Mouse (Mus musculus) mature B cell (primary cell): ENCODE results near the gene Ppy.

Source experiments
- in situ Hi-C: fragments of 300-500 bp; cut with MboI; formaldehyde crosslinking; loops from 2 replicates; pipeline ENCODE4 v1.14.3; 2019

The Ppy gene

DNA sequence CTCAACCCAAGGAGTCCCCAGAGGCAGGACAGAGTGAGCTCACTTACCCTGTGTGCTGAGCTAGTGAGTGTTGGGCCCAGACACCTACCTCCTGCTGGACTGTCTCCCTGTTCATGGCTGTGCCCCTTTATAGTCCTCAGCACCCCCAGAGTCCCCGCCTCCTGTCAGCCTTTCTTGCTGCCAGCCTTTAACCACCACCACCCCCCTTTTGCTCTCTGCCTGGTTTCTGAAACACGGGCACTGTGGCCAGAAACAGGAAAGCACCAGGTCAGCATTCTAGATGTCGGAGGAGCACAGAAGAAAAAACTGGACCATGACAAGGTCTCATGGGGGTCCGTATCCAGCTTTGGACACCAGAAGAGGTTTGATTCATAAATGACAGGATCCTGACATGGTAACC is at the start of gene Ppy:
Gene Ppy, minus strand, starts transcription at position 101 of the 400 bp plus-strand sequence.
- in situ Hi-C loops, result no loop called here

DNA sequence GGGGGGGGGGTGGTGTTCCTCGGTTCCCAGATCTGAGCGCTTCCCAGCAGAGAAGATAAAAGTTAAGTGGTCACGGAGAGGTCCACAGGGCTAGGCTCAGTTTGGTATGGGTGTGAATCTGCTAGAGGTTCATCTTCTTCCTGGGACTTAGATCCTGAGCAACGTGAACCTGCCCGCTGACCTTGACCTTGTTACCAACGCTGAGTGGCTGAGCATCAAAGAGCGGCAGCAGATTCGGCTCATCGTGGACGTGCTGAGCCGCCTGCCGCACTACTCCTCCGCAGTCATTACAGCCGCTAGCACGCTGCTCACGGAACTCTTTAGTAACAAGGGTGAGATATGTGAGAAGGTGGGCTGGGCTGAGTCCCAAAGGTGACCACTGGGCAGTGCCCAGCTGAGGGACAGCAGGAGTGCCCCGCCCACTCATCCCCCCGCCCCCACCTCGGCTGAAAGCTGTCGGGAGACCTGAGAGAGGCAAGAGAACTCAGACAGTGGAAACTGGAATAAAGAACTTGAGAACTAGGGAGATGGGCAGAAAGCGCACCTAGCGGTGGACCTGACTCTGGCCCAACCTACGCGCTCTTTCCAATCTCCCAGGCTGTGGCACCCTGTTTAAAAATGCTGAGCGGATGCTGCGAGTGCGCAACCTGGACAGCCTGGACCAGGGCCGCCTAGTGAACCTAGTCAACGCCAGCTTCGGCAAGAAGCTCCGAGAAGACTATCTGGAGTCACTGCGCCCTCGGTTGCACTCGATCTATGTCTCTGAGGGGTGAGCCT is 46.3 kb upstream of the Ppy start:
- in situ Hi-C loops, result no loop called here

- in situ Hi-C loops, result no loop called here
Measured at GRCm38 (mm10) chr11:102146531-102146930, 45.4 kb upstream of the Ppy start.

DNA sequence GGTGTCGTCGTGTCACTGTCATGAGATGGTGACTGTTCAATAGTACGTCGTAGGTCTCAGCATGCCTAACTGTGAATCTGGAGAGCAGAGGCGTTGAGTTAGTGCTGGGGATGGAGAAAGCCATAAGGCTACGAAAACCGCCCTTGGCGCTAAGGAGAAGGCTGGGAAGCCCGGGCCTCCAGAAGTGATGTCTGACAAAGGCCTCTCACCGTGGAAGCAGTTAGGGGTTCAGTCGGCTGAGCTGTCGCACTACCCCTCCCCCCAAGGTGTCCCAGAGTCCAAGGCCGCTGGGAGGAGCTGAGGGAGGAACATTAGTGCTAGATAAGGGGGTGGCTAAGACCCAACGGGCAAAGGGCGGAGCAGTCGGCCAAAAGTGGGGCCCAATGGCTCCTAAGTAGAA is 44.9 kb upstream of the Ppy start:
- in situ Hi-C loops, result no loop called here

- in situ Hi-C loops, result no loop called here
Measured at GRCm38 (mm10) chr11:102145471-102146001, 44.4 kb upstream of the Ppy start, which contains the start of gene Nags. Nags (plus strand) TSS chr11:102145513.

DNA sequence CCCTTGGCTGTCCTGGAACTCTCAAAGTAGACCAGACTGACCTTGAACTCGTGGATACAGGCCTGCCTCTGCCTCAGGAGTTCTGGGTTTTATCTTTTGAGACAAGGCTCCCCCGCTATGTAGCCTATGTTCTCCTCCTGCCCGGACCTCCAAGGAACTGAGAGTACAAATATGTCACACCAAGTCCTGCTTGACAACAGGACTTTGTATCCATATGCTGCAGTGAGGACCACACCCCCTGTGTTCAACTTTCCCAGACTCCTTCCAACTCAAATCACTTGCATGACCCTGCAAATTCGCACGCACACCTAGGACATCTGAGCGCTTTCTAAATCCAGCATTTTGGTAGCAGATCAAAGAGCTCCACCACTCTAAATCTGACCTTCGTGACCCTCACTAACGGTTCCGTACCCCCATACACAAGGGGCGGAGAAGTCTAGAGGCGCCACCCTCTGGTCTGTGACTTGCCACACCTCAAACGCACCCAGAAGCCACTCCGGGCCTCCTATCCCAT is 43.9 kb upstream of the Ppy start:
- in situ Hi-C loops, result no loop called here

DNA sequence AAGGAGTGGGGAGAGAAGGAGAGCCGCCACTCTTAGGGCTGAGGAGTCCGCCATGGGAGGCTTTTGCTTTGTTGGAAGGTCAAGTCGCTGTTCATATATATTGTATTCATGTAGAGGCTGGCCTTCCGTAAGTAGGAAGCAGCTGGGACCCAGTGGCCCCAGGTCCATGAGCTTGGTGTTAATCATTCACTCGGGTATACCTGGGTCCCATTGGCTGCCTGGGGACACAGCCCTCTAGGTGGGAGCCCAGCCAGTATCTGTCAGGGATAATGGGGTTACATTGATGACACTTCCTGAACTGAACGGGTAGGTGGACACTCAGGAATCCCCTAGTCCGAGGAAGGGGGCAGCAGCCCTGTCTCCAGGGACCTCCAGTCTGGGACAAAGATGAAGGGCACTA is 41.2 kb upstream of the Ppy start:
- in situ Hi-C loops, result no loop called here

DNA sequence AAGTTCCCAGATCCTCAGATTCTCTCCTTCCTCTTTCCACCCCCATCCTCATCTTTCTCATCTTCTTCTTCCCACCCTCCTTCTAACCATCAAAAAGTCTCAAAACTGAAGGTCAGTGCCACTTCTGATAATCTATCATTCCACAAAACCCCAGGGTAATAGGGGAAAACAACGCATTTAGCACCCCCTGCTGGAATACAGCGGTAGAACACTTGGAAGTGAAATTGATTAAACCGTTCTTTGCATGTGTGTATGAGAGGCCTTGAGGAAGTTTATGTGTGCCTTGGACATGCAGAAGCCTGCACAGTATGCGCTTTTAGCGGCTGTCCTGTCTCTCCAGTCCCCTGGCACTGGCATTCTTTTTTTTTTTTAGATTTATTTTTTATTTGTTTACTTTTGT is 39.4 kb upstream of the Ppy start:
- in situ Hi-C loops, result no loop called here

- in situ Hi-C loops, result no loop called here
Measured at GRCm38 (mm10) chr11:102138447-102138740, 37.3 kb upstream of the Ppy start.

DNA sequence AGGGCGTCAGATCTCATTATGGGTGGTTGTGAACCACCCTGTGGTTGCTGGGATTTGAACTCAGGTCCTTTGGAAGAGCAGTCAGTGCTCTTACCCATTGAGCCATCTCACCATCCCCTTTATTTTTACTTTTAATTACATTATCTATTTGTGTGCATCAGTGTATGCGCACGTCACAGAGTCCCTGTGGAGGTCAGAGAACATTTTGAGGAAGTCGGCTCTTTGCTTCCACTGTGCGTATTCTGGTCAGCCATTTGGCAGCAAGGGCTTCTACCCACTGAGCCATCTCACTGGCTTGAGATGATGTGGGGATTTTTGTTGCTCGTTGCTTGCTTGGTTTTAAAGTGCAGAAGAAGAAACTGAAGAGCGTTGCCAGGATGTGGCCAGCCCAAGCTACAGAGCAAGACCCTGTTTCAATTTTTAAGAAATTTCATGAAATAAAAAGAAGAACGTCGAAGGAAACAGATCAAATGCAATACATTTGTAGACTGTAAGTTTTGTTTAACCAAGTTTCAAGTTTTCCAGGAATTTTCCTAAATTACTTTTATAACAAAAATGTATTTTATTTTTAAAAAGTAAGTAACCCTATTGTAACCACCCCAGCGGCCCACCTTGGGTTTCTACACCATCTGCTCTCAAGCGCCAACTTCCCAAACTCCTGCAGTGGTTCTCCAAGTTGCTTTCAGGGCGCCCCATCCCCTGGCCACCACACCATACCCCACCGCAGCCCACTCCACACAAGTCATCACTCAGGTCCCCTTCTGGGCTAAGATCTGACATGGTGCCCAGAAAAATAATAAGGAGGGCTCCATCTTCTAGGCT is 36.7 kb upstream of the Ppy start:
- in situ Hi-C loops, result no loop called here

DNA sequence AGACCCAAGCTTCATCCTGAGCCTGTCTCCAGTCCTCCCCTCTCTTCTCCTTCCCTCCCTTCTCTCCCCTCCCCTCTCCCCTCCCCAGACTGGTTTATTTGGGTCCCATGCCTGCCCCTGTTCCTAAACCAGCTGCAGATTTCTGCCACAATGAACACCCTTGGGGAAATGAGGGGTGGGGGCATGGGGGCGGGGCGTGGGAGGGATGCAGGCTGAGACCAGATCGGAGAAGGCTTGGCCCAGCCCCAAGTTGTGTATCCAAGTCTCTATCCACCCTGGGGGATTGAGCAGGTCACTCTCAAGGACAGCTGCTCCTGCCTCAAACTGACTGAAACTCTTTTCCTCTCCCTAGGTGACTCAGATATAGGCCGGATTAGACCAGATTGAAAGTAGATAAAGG is 33.4 kb upstream of the Ppy start:
- in situ Hi-C loops, result no loop called here

GRCm38 (mm10) chr11:102117386-102117785 is 16.3 kb upstream of the Ppy start:
- in situ Hi-C loops, result no loop called here

GRCm38 (mm10) chr11:102116241-102116640 is 15.1 kb upstream of the Ppy start:
- in situ Hi-C loops, result no loop called here

- in situ Hi-C loops, result no loop called here
Measured at GRCm38 (mm10) chr11:102111576-102111975, 10.5 kb upstream of the Ppy start.

GRCm38 (mm10) chr11:102107732-102108131 is 6.6 kb upstream of the Ppy start, which contains the start of gene Pyy:
Pyy (minus strand) TSS chr11:102107832.
- in situ Hi-C loops, result no loop called here

- in situ Hi-C loops, result no loop called here
Measured at GRCm38 (mm10) chr11:102106911-102107310, 5.8 kb upstream of the Ppy start.

DNA sequence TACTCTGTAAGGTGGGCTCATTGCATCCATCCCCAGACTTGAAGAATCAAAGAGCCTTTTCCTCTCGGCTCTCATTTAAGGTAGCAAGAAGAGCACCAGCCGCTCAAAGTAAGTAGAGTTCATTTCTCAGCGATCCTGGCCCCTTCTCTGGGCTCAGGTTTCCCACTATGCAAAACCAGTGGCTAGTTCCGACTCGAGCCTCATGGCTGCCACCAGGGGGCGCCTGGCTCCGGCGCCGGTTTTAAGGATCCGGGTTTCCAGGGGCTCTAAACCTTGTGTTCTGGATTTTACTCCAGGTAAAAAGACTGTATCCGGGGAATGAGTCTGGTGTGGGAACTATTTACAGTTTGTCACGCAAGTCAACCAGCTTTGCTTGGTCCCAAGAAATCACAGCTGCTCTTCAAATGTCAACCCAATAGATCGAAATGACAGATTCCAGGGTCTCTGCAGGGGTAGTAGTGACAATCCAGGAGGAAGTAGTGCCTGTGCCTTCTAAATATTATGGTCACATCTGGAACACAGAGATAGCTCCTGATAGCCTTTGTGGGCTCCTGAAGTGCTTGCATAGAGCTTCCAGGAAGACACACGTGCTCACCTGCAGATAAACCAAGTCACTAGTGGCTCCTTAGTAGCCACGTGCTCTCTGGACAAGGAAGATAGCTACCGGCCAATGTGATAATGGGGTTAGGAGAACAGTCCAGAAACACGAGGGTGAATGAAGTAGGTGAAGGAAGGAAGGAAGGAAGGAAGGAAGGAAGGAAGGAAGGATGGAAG is 1.6 kb upstream of the Ppy start:
- in situ Hi-C loops, result no loop called here

GRCm38 (mm10) chr11:102096887-102097391 is 4.2 kb downstream of the Ppy start:
- in situ Hi-C loops, result no loop called here

DNA sequence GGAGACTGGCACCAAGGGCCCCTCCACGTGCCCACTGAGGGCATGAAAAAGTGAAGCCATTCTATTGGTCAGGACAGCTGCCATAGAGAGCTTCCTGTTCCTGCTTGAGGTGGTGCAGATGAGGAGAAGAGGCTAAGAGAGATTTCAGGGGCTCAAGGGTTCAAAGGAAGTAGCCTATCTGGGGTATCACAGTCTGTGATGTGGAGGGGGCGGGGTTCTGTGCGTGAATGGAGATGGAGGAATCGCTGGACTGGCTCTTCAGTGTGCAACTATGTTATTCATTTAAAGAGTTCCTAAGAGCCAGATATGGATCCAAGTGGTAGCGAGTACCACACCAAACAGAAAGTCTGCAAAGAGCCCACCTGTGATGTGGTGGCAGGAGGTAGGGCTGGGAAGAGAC is 4.7 kb downstream of the Ppy start:
- in situ Hi-C loops, result no loop called here

- in situ Hi-C loops, result no loop called here
Measured at GRCm38 (mm10) chr11:102095676-102096075, 5.4 kb downstream of the Ppy start.

DNA sequence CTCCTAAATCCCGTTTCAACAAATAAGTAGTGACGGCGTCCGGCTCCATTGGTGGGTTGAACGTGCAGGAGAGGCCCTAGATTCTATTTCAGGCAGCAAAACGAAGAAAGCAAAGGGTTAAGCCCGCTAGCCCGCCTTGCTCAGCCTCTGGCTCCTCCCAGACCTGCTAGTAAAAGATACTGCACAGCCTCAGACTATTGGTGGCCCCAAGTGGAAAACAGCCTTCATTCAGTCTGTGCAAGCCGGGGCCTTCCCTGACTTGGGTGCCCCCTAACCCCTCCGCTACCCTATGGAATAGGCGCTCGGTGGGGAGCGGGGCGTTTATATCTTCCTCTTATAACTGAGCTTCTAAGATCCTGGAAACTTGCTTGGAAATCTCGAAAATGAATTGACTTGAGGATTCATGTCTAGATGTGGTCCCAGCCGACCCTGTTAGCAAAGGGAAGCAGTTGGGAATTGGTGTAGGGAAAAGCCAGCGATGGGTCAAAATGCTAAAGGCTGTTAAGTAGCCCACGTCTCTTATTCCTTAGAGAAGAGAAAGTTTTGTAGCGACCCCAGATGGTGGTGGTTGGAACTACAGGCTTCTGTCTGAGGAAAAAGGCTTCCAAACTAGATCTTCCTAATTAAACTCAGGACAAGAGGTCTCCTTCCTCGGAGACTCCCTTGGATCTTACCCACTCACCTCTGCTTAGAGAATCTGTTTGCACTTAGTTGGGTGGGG is 11.9 kb downstream of the Ppy start:
- in situ Hi-C loops, result no loop called here
